Mouse (Mus musculus) c-Kit-positive CD71-negative TER-119-negative erythroid progenitor cells, embryonic 14.5 days (primary cell): Measurements from ENCODE around the gene Lgr4.

Experiments
- DNase-seq: peaks from one replicate; pipeline ENCODE4 v3.0.0-alpha.2; 2013; ENCODE audit warnings: low read depth

Lgr4 gene

GRCm38 (mm10) chr2:110017616-110018505, 100.4 kb downstream of the Lgr4 start, which contains the start of gene Ccdc34:
Ccdc34 (plus strand) TSS chr2:110017817.
- peak; percentile 81 for DNase-seq

- DNase-seq, result no peak
Measured at GRCm38 (mm10) chr2:110019656-110020055, 102.2 kb downstream of the Lgr4 start.

GRCm38 (mm10) chr2:110020430-110020829, 103.0 kb downstream of the Lgr4 start:
- DNase-seq, result no peak

- no peak for DNase-seq
Measured at GRCm38 (mm10) chr2:110036265-110036664, 118.8 kb downstream of the Lgr4 start.

- no peak for DNase-seq
Measured at GRCm38 (mm10) chr2:110036665-110037064, 119.2 kb downstream of the Lgr4 start.

- DNase-seq, result no peak
Measured at GRCm38 (mm10) chr2:110037221-110037620, 119.8 kb downstream of the Lgr4 start.

GRCm38 (mm10) chr2:110038341-110038740, 120.9 kb downstream of the Lgr4 start:
- DNase-seq, result no peak

GRCm38 (mm10) chr2:110042861-110043760, 125.7 kb downstream of the Lgr4 start:
- no peak for DNase-seq

GRCm38 (mm10) chr2:110058424-110058823, 141.0 kb downstream of the Lgr4 start:
- DNase-seq, result no peak

GRCm38 (mm10) chr2:110063131-110063530, 145.7 kb downstream of the Lgr4 start:
- no peak for DNase-seq
